Mouse (Mus musculus): ENCODE measurements around the gene Ckb. TPM values are rescaled to one million over a fixed set of nuclear protein-coding genes. Genes with fewer than 3 reads are reported as not detected.
"Not testable (repeated sequence)": the region's sequence is repeated elsewhere in the genome, so short reads cannot be mapped to it uniquely, and the experiment has no call there.

Gene Ckb
- total and polyA plus RNA-seq, 2 experiments from 2014 or later, result 1,654 to 2,112 TPM

GRCm38 (mm10) chr12:111665041-111665880 is 6.9 kb downstream of the Ckb start:
- no peak for TF ChIP-seq CTCF (IDR thresholded peaks at IDR 0.05)
- 83% methylated on average over 13 of the region's 13 CpGs for WGBS
- H3K4me3 ChIP-seq (ENCODE audit: low read depth, low read length), result no peak overlapping the region
- no peaks in the 10 kb centered on the region for H3K9me3 ChIP-seq (ENCODE audit: low read length)
- no peak for ATAC-seq (ENCODE audit: low FRiP score)
- no peak overlapping the region for H3K4me2 ChIP-seq (ENCODE audit: low read depth, low read length, poor library complexity, severe bottlenecking)
- no peak for DNase-seq (ENCODE audit: low spot score)
- H3K9ac ChIP-seq (replicated peaks; ENCODE audit: low read length, poor library complexity, severe bottlenecking), result no peak overlapping the region
- H3K27me3 ChIP-seq (ENCODE audit: insufficient read depth, low read length), result no peaks in the 10 kb centered on the region
- H3K36me3 ChIP-seq (ENCODE audit: insufficient read depth, low read length), result no peaks in the 10 kb centered on the region
- 0 out of 2 replicates have a peak, but pooled peaks cover 4% of the 10 kb centered on the region for H3K4me1 ChIP-seq (ENCODE audit: insufficient read depth, low read length)
- H3K27ac ChIP-seq (ENCODE audit: low read depth, low read length), result no peak overlapping the region

GRCm38 (mm10) chr12:111664144-111664634 is 7.9 kb downstream of the Ckb start:
- 0 out of 2 replicates have a peak, but pooled peaks cover 4% of the 10 kb centered on the region for H3K4me1 ChIP-seq (ENCODE audit: insufficient read depth, low read length)
- H3K4me2 ChIP-seq (ENCODE audit: low read depth, low read length, poor library complexity, severe bottlenecking), result no peak overlapping the region
- no peak overlapping the region for H3K27ac ChIP-seq (ENCODE audit: low read depth, low read length)
- no peaks in the 10 kb centered on the region for H3K9me3 ChIP-seq (ENCODE audit: low read length)
- H3K27me3 ChIP-seq (ENCODE audit: insufficient read depth, low read length), result no peaks in the 10 kb centered on the region
- H3K36me3 ChIP-seq (ENCODE audit: insufficient read depth, low read length), result no peaks in the 10 kb centered on the region
- H3K9ac ChIP-seq (replicated peaks; ENCODE audit: low read length, poor library complexity, severe bottlenecking), result no peak overlapping the region
- no peak overlapping the region for H3K4me3 ChIP-seq (ENCODE audit: low read depth, low read length)
- DNase-seq (ENCODE audit: low spot score) (no peak), ATAC-seq (ENCODE audit: low FRiP score) (no peak)
- 40% methylated on average over 6 of the region's 6 CpGs for WGBS
- no peak for TF ChIP-seq CTCF (IDR thresholded peaks at IDR 0.05)

GRCm38 (mm10) chr12:111663228-111664143 is 8.7 kb downstream of the Ckb start:
- ATAC-seq (ENCODE audit: low FRiP score) (no peak), DNase-seq (ENCODE audit: low spot score) (no peak)
- no peak overlapping the region for H3K9ac ChIP-seq (replicated peaks; ENCODE audit: low read length, poor library complexity, severe bottlenecking)
- H3K4me2 ChIP-seq (ENCODE audit: low read depth, low read length, poor library complexity, severe bottlenecking), result no peak overlapping the region
- no peaks in the 10 kb centered on the region for H3K4me1 ChIP-seq (ENCODE audit: insufficient read depth, low read length)
- H3K9me3 ChIP-seq (ENCODE audit: low read length), result no peaks in the 10 kb centered on the region
- 77% methylated on average over 17 of the region's 17 CpGs for WGBS
- no peak overlapping the region for H3K27ac ChIP-seq (ENCODE audit: low read depth, low read length)
- no peaks in the 10 kb centered on the region for H3K27me3 ChIP-seq (ENCODE audit: insufficient read depth, low read length)
- TF ChIP-seq CTCF (IDR thresholded peaks at IDR 0.05), result no peak
- H3K36me3 ChIP-seq (ENCODE audit: insufficient read depth, low read length), result no peaks in the 10 kb centered on the region
- H3K4me3 ChIP-seq (ENCODE audit: low read depth, low read length), result no peak overlapping the region

- not testable (repeated sequence) for ATAC-seq (ENCODE audit: low FRiP score); H3K9ac ChIP-seq (replicated peaks; ENCODE audit: low read length, poor library complexity, severe bottlenecking); DNase-seq (ENCODE audit: low spot score); H3K27ac ChIP-seq (ENCODE audit: low read depth, low read length); H3K4me1 ChIP-seq (ENCODE audit: insufficient read depth, low read length); H3K9me3 ChIP-seq (ENCODE audit: low read length); H3K4me3 ChIP-seq (ENCODE audit: low read depth, low read length); H3K4me2 ChIP-seq (ENCODE audit: low read depth, low read length, poor library complexity, severe bottlenecking); H3K27me3 ChIP-seq (ENCODE audit: insufficient read depth, low read length)
- 99% methylated on average over 11 of the region's 11 CpGs for WGBS
- H3K36me3 ChIP-seq (ENCODE audit: insufficient read depth, low read length), result peaks cover 11% of the 10 kb centered on the region
Measured at GRCm38 (mm10) chr12:111661554-111661953, 10.6 kb downstream of the Ckb start.

GRCm38 (mm10) chr12:111660628-111661027 is 11.5 kb downstream of the Ckb start:
- no peak for ATAC-seq (ENCODE audit: low FRiP score)
- Histone ChIP-seq H3K4me3 (ENCODE audit: low read depth, low read length) (no peak overlapping the region), H3K36me3 (ENCODE audit: insufficient read depth, low read length) (peaks cover 18% of the 10 kb centered on the region), H3K9ac (replicated peaks; ENCODE audit: low read length, poor library complexity, severe bottlenecking) (no peak overlapping the region), H3K4me1 (ENCODE audit: insufficient read depth, low read length) (no peaks in the 10 kb centered on the region), H3K9me3 (ENCODE audit: low read length) (no peaks in the 10 kb centered on the region), H3K27me3 (ENCODE audit: insufficient read depth, low read length) (no peaks in the 10 kb centered on the region), H3K4me2 (ENCODE audit: low read depth, low read length, poor library complexity, severe bottlenecking) (no peak overlapping the region), H3K27ac (ENCODE audit: low read depth, low read length) (no peak overlapping the region)
- TF ChIP-seq CTCF (IDR thresholded peaks at IDR 0.05), result no peak
- no peak for DNase-seq (ENCODE audit: low spot score)
- WGBS, result 91% methylated on average over 1 of the region's 1 CpGs

Measured in midbrain, postnatal 0 days (tissue).